Mouse (Mus musculus) erythroid progenitor cell, adult 5-6 weeks (primary cell): ENCODE measurements around the gene Map3k14. TPM values are rescaled to one million over a fixed set of nuclear protein-coding genes. Genes with fewer than 3 reads are reported as not detected.
"Not testable (repeated sequence)": the region's sequence is repeated elsewhere in the genome, so short reads cannot be mapped to it uniquely, and the experiment has no call there.

Experiments used
- ATAC-seq: replicated peaks from 2 replicates; pipeline ENCODE4 v1.8.0; 2016; ENCODE audit warnings: moderate number of reproducible peaks, mild to moderate bottlenecking, moderate TSS enrichment, inconsistent platforms; ENCODE audit not compliant: poor library complexity, low FRiP score, severe bottlenecking
- total RNA-seq, 2 experiments: library from RNA; stranded (forward) in 1 of 2; stranded (reverse) in 1 of 2; fragments of 150-400 nt in 1 of 2; fragments of 186-747, 209-891 nt in 1 of 2; gene quantifications; 2 replicates each; pipeline versions ENCODE4 v1.2.3 to v1.2.4; 2015 to 2017; ENCODE audit warnings: low replicate concordance in 2 of 2

Gene Map3k14
- total RNA-seq, 2 experiments from 2014 or later: 3.8 TPM

GRCm38 (mm10) chr11:103249509-103249908 lies 17.8 kb downstream of the Map3k14 start:
- ATAC-seq: no peak

GRCm38 (mm10) chr11:103248837-103249236 lies 18.4 kb downstream of the Map3k14 start:
- no peak for ATAC-seq

GRCm38 (mm10) chr11:103247504-103248177 lies 19.6 kb downstream of the Map3k14 start:
- no peak for ATAC-seq

GRCm38 (mm10) chr11:103246731-103247290 lies 20.5 kb downstream of the Map3k14 start:
- no peak for ATAC-seq

- no peak for ATAC-seq
Observed at GRCm38 (mm10) chr11:103246081-103246730, 21.1 kb downstream of the Map3k14 start.

GRCm38 (mm10) chr11:103244856-103245255 lies 22.4 kb downstream of the Map3k14 start:
- ATAC-seq: no peak

DNA sequence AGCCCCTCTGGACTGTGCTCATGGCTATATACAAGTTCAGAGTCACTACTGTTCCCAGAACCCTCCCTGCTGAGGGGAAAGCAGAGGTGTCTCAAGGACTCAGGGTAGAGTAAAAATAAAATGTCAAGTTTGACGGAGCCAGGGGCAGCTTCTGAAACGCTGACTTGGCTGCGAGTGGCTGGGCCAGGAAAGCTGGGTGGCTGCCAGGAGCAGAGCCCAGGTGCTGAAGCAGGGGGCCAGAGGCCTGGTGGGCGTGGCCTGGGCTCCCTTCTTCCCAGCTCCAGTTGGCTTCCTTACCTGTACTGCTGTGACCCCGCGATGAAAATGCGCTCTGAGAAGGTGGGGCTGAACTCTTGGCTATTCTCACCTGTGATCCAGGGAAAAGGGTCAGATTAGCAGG lies 26.5 kb downstream of the Map3k14 start:
- no peak for ATAC-seq

DNA sequence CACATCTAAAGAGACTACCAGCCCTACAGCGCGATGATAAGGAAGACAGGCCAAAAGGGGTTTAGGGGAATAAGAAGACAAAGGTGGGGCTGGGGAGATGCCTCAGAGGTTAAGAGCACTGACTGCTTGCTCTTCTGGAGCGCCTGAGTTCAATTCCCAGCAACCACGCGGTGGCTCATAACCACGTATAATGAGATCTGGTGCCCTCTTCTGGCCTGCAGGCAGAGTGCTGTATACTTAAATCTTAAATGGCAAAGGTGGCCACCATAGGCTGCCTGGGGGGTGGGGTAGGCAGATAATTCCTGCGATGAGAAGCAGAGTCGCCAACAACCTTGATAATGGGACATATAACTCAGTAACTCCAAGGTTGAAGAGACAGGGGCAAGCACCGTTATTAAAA lies 29.5 kb downstream of the Map3k14 start:
- ATAC-seq: no peak

GRCm38 (mm10) chr11:103236903-103237302 lies 30.4 kb downstream of the Map3k14 start:
- no peak for ATAC-seq

GRCm38 (mm10) chr11:103236431-103236830 lies 30.8 kb downstream of the Map3k14 start:
- no peak for ATAC-seq

GRCm38 (mm10) chr11:103235702-103236101 lies 31.6 kb downstream of the Map3k14 start:
- ATAC-seq: no peak

GRCm38 (mm10) chr11:103234447-103234846 lies 32.8 kb downstream of the Map3k14 start:
- ATAC-seq: no peak

GRCm38 (mm10) chr11:103232966-103233365 lies 34.3 kb downstream of the Map3k14 start:
- no peak for ATAC-seq

- ATAC-seq: no peak
Observed at GRCm38 (mm10) chr11:103231367-103231766, 35.9 kb downstream of the Map3k14 start.

DNA sequence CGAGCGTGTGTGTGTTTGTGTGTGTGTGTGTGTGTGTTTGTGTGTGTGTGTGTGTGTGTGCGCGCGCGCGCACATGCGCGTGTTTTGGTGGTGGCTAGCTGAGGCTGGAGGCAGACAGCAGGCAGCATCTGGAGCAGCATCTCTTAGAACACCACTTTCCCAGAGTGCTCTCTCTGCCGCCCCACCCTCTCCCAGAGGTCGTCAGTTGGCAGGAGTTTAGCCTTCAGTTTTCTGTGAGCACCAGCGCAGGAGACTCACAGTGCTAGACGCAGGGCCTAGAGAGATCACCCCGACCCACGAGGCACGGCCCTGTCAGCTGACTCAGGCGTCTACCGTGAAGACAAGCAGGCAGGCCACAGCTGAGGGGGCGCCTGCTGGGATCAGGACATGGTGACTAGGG lies 36.6 kb downstream of the Map3k14 start:
- no peak for ATAC-seq

GRCm38 (mm10) chr11:103229608-103230007 lies 37.7 kb downstream of the Map3k14 start:
- no peak for ATAC-seq

DNA sequence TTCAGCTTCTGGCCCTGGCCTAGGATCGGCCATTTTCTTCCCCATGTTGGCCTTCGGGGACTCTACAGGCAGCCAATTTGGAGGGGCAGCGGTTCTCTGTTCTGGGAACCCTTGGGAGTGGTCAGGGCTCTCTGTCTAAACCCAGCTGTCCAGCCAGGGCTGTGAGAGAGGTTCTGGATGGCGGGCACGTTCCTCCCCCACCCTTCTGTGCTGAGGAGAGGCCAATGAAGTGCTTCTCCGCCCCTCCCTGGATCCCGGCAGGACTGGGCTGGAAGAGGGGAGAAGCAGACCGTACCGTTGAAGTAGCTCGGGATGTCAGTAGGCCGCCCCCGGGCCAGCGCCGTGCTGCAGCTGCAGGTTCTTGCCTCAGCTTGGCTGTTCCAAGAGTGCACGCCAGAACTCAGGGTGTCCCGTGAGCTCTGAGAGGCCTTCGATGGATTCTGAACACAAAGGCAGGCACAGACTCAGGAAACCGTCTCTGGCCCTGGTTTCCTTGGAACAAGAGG lies 43.3 kb downstream of the Map3k14 start:
- ATAC-seq: no peak

DNA sequence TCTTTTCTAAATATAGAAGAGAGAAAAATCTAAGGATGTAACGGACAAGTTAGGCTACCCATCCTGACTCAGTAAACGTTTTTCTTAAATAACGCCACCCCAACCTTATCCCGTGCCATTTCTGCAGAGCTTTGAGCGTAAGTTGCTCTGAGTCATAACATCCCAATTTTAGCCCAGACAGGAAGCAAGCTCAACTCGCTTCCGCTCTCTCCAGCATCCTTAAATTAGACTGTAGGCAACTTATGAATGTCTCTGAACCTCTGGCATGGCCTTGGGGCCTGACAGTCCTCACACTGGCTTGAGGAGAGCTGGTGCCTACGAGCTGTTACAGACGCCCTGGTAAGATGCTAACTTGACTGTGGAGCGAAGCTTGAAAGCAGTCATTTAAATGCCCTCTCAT lies 43.8 kb downstream of the Map3k14 start:
- no peak for ATAC-seq

- ATAC-seq: not testable (repeated sequence)
Observed at GRCm38 (mm10) chr11:103222718-103223117, 44.6 kb downstream of the Map3k14 start.

GRCm38 (mm10) chr11:103221437-103221836 lies 45.8 kb downstream of the Map3k14 start:
- no peak for ATAC-seq

DNA sequence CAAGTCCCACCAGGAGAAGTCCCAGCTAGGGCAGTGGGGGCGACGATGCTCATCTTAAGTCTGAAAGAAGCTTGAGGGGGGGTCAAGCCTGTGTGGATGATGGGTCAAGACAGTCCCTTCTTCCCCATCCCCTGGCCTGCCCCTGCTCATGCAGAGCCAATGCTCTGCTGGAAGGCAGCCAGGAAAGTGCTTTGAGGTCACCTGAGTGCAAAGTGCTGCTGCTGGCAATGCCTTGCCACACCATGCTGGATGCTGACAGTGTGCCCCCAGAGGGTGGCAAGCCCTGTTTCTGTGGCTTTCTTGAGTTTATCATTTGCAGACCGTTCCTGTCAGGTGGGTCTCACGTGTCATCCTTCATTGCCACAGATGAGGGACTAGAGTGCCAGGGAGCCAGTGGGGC lies 47.3 kb downstream of the Map3k14 start:
- no peak for ATAC-seq
